Mouse (Mus musculus) ES-E14 (cell line): ENCODE results near the gene Nrxn3.

Experiments
- HCFC1 ChIP-seq: IDR thresholded peaks from 2 replicates; pipeline ENCODE4 v1.6.1; 2012; ENCODE audit warnings: low read length, inconsistent platforms, borderline replicate concordance; ENCODE audit not compliant: insufficient read depth
- MAFK ChIP-seq: IDR thresholded peaks from 2 replicates; pipeline ENCODE4 v1.6.1; 2014; ENCODE audit warnings: mild to moderate bottlenecking, low read depth, low read length, inconsistent platforms; ENCODE audit not compliant: insufficient read depth
- ZC3H11A ChIP-seq: IDR thresholded peaks from 2 replicates; pipeline ENCODE4 v1.6.1; 2012; ENCODE audit warnings: low read depth, mild to moderate bottlenecking, inconsistent platforms, low read length, borderline replicate concordance
- ZNF384 ChIP-seq: IDR thresholded peaks from 2 replicates; pipeline ENCODE4 v1.6.1; 2012; ENCODE audit warnings: low read depth, low read length, inconsistent platforms

DNA sequence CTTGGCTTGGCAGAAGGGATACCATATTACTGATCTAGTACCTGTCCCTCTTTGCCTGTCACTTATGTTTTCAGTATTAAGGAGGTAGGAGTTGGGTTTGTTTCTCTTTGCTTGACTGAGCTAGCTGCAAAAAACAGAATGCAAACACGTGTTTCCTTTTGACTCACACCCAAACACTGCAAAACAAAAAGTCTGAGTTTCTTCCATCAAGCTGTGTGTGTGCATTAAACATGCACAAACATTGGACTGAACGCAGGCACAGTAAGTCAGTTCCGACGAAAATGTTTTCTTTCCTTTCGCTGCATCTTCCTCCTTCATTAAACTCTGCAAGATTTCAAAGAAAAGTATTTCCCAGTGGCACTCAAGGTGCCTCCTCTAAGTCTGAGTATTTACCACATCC is 1270.6 kb downstream of the Nrxn3 start:
- TF ChIP-seq ZNF384 (no peak), ZC3H11A (no peak), MAFK (no peak), HCFC1 (no peak)
